Mouse (Mus musculus): ENCODE data around the gene Ptch1. TPM values are rescaled to one million over a fixed set of nuclear protein-coding genes. Genes with fewer than 3 reads are reported as not detected.

Ptch1 gene
- polyA plus RNA-seq, 1 experiment from 2014 or later = 79.8 TPM

DNA sequence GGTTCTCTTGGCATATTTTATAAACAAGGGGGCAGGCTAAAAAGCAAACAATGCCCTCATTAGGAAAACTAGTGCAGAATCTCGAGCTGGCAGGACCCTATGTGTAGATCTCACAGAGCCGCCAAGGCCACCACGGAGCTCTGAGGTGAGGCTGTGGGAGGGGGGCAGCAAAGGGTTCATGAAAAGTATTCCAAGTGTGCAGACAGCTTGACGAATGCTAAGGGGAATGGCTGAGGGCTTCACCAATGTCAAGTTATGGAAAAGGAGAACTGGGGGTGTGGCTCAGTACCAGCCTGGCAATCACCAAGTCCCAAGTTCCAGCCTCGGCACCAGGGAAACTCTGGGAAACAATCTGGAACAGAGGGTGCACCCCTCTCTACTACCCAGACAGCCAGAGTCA, 24.2 kb downstream of the Ptch1 start:
- Histone ChIP-seq H3K27ac (ENCODE audit: low read length) (peak overlapping the region; percentile 46; the same call in 1 of the 2 replicates), H3K9ac (replicated peaks; ENCODE audit: low read depth, low read length) (no peak overlapping the region), H3K4me2 (replicated peaks; ENCODE audit: low read depth, low read length) (peak overlapping the region; percentile 15; the same call in 1 of the 2 replicates), H3K36me3 (ENCODE audit: control insufficient read depth, insufficient read depth, low read length) (peaks cover 35% of the 10 kb centered on the region), H3K4me3 (ENCODE audit: low read depth, low read length) (no peak overlapping the region), H3K9me3 (ENCODE audit: control insufficient read depth, low read depth, low read length) (no peaks in the 10 kb centered on the region), H3K4me1 (ENCODE audit: control insufficient read depth, insufficient read depth, low read length) (peaks cover 59% of the 10 kb centered on the region), H3K27me3 (ENCODE audit: control insufficient read depth, insufficient read depth, low read length) (no peaks in the 10 kb centered on the region)
- 25% methylated on average over 5 of the region's 5 CpGs for WGBS
- ATAC-seq (ENCODE audit: insufficient number of reproducible peaks, insufficient read depth, low FRiP score, low read depth) = no peak

DNA sequence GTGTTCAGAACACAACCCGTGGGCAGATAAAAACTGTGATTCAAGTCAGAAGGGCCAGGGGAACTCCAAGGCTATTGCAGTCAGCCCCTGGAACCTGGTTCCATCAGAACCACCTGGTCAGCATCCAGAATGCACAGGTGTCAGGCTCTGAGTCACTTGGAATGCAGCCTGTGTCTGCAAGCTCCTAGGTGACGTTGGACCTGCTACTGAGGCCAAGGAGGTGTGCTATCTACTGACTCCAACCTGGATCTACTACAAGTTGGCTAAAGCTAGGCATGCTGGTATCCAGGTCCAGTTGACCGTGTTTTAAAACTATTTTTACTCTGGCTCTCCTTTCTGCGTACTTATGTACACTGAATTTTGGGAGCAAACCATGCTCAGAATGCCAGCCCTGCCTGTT, 24.8 kb downstream of the Ptch1 start:
- H3K4me2 ChIP-seq (replicated peaks; ENCODE audit: low read depth, low read length) = peak overlapping the region; percentile 8; the same call in 1 of the 2 replicates
- WGBS = 54% methylated on average over 4 of the region's 4 CpGs
- 0 out of 2 replicates have a peak overlapping the region, but pooled peaks have one; percentile 7 for H3K9ac ChIP-seq (replicated peaks; ENCODE audit: low read depth, low read length)
- peaks cover 37% of the 10 kb centered on the region for H3K36me3 ChIP-seq (ENCODE audit: control insufficient read depth, insufficient read depth, low read length)
- H3K9me3 ChIP-seq (ENCODE audit: control insufficient read depth, low read depth, low read length) = no peaks in the 10 kb centered on the region
- H3K27ac ChIP-seq (ENCODE audit: low read length) = peak overlapping the region; percentile 46; the same call in 1 of the 2 replicates
- H3K27me3 ChIP-seq (ENCODE audit: control insufficient read depth, insufficient read depth, low read length) = no peaks in the 10 kb centered on the region
- H3K4me3 ChIP-seq (ENCODE audit: low read depth, low read length) = no peak overlapping the region
- H3K4me1 ChIP-seq (ENCODE audit: control insufficient read depth, insufficient read depth, low read length) = peaks cover 53% of the 10 kb centered on the region
- no peak for ATAC-seq (ENCODE audit: insufficient number of reproducible peaks, insufficient read depth, low FRiP score, low read depth)

DNA sequence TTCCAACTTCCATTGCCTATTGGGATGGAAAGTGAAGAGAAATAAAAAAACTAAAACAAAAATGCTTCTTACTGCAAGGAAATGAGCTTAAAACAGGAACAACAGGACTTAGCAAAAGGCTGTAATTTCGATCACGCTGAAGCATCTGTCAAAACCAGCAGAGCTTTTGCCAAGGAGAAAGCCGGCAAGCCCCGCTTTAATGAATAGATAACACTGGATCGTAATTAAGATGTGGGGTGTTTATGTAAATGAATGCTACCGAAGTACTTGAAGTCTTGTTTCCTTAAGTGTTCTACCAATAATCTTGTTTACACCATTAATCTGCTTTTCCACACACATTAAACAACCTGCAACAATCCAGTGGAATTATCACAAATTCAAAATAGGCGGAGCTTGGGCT, 28.1 kb downstream of the Ptch1 start:
- Histone ChIP-seq H3K27ac (ENCODE audit: low read length) (no peak overlapping the region), H3K4me3 (ENCODE audit: low read depth, low read length) (no peak overlapping the region), H3K9me3 (ENCODE audit: control insufficient read depth, low read depth, low read length) (no peaks in the 10 kb centered on the region), H3K9ac (replicated peaks; ENCODE audit: low read depth, low read length) (no peak overlapping the region), H3K27me3 (ENCODE audit: control insufficient read depth, insufficient read depth, low read length) (no peaks in the 10 kb centered on the region), H3K36me3 (ENCODE audit: control insufficient read depth, insufficient read depth, low read length) (peaks cover 58% of the 10 kb centered on the region), H3K4me2 (replicated peaks; ENCODE audit: low read depth, low read length) (no peak overlapping the region), H3K4me1 (ENCODE audit: control insufficient read depth, insufficient read depth, low read length) (peaks cover 23% of the 10 kb centered on the region)
- ATAC-seq (ENCODE audit: insufficient number of reproducible peaks, insufficient read depth, low FRiP score, low read depth) = no peak
- WGBS = 61% methylated on average over 7 of the region's 7 CpGs

DNA sequence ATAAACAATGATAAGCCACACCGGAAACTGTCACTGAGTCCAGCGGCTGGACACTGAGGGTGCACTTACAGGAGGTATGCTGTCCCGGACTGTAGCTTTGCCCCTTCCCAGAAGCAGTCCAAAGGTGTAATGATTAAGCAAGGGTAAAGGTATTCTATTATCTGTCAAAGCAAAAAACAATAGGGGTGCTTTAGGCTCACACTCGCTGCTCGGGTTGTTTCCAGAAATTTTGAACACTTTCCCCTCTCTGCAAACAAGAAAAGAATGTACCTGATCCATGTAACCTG, 28.5 kb downstream of the Ptch1 start:
- Histone ChIP-seq H3K4me1 (ENCODE audit: control insufficient read depth, insufficient read depth, low read length) (peaks cover 20% of the 10 kb centered on the region), H3K4me2 (replicated peaks; ENCODE audit: low read depth, low read length) (no peak overlapping the region), H3K27me3 (ENCODE audit: control insufficient read depth, insufficient read depth, low read length) (no peaks in the 10 kb centered on the region), H3K36me3 (ENCODE audit: control insufficient read depth, insufficient read depth, low read length) (peaks cover 59% of the 10 kb centered on the region), H3K27ac (ENCODE audit: low read length) (no peak overlapping the region), H3K9me3 (ENCODE audit: control insufficient read depth, low read depth, low read length) (no peaks in the 10 kb centered on the region), H3K9ac (replicated peaks; ENCODE audit: low read depth, low read length) (no peak overlapping the region), H3K4me3 (ENCODE audit: low read depth, low read length) (no peak overlapping the region)
- 22% methylated on average over 5 of the region's 5 CpGs for WGBS
- ATAC-seq (ENCODE audit: insufficient number of reproducible peaks, insufficient read depth, low FRiP score, low read depth) = no peak

DNA sequence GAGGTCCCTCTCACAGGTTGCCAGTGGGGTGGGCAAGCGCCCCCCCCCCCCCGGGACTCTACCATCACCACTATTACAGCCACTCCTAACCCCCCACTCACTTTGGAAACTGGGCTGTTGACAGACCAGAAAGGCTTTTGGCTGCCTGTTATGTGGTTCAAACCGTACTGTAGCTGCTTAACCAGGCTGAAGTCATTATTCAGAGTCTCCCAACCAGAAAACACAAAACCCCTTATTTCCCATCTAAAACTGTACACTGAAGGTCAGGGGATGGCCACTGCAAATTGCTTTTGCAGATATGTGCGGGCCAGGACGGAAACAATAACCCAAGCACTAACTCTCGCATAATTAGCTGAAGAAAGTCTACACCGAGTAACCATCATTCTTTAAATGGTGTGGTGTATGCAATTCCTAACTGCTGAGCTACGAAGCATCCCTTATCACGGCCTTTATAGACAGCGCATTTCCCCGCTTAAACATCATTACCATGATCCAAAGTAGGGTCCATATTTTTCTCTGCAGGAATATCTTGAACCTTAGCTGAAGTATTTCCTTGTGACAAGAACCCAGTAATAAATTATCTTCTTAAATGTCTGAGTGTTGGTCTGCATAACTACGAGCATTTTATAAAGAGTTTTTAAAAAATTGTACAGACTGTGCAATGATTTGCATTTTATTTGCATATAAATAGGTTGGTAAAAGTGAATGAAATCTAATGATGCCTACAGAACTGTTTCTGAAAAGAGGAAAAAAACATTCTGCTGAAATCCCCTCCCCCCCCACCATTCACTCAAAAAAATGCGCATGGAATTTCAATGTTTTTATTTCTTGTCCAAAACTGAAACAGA, 29.1 kb downstream of the Ptch1 start:
- no peak overlapping the region for H3K9ac ChIP-seq (replicated peaks; ENCODE audit: low read depth, low read length)
- H3K27me3 ChIP-seq (ENCODE audit: control insufficient read depth, insufficient read depth, low read length) = no peaks in the 10 kb centered on the region
- H3K4me1 ChIP-seq (ENCODE audit: control insufficient read depth, insufficient read depth, low read length) = peaks cover 14% of the 10 kb centered on the region
- H3K9me3 ChIP-seq (ENCODE audit: control insufficient read depth, low read depth, low read length) = no peaks in the 10 kb centered on the region
- no peak overlapping the region for H3K4me2 ChIP-seq (replicated peaks; ENCODE audit: low read depth, low read length)
- WGBS = 69% methylated on average over 13 of the region's 13 CpGs
- no peak overlapping the region for H3K4me3 ChIP-seq (ENCODE audit: low read depth, low read length)
- peaks cover 64% of the 10 kb centered on the region for H3K36me3 ChIP-seq (ENCODE audit: control insufficient read depth, insufficient read depth, low read length)
- H3K27ac ChIP-seq (ENCODE audit: low read length) = no peak overlapping the region
- ATAC-seq (ENCODE audit: insufficient number of reproducible peaks, insufficient read depth, low FRiP score, low read depth) = no peak

DNA sequence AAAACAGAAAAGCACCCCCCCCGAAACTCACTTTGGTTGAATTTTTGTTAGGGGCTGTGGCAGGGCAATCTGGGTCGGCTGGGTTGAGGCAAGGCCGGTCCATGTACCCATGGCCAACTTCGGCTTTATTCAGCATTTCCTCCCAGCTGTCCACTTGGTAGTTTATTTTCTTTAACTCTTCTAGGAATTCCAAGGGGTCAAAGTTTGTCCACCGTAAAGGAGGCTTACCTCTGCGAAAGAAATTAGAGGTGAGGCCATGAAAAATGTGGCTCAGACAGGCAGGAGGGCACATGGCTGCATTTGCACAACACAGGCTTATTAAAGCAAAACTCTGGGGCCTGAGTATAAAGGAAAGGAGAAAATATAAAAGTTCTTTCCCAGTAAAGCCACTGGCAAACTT, 29.9 kb downstream of the Ptch1 start:
- H3K36me3 ChIP-seq (ENCODE audit: control insufficient read depth, insufficient read depth, low read length) = peaks cover 73% of the 10 kb centered on the region
- no peak overlapping the region for H3K4me2 ChIP-seq (replicated peaks; ENCODE audit: low read depth, low read length)
- 47% methylated on average over 6 of the region's 6 CpGs for WGBS
- H3K27ac ChIP-seq (ENCODE audit: low read length) = no peak overlapping the region
- H3K4me3 ChIP-seq (ENCODE audit: low read depth, low read length) = no peak overlapping the region
- H3K9ac ChIP-seq (replicated peaks; ENCODE audit: low read depth, low read length) = no peak overlapping the region
- no peak for ATAC-seq (ENCODE audit: insufficient number of reproducible peaks, insufficient read depth, low FRiP score, low read depth)
- no peaks in the 10 kb centered on the region for H3K27me3 ChIP-seq (ENCODE audit: control insufficient read depth, insufficient read depth, low read length)
- H3K4me1 ChIP-seq (ENCODE audit: control insufficient read depth, insufficient read depth, low read length) = peaks cover 5% of the 10 kb centered on the region; the same call in 1 of the 2 replicates
- H3K9me3 ChIP-seq (ENCODE audit: control insufficient read depth, low read depth, low read length) = no peaks in the 10 kb centered on the region

DNA sequence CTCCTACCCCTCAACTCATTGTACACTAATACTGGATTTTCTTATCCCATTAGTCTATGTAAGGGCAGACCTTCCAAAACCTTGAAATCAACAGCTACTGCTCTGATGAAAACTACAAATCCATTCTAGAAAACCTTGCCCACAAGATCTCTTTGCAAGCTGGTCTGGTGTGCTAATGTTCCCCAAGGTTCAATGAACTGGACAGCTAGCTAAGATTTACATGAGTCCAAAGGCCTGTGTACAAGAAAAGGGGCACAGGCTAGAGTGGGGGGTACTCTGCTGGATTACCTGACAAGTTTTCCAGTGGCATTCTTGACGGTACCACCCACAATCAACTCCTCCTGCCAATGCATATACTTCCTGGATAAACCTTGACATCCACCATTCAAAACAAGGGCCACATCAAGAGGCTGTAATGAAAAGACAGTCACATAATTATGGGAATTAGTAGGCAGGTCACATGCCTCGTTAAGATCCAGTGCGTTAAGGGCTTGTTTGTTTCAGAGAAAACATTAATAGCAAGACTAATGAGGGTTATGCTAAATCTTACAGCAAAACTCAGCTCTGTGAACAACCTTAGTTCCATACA, 30.5 kb downstream of the Ptch1 start:
- no peak for ATAC-seq (ENCODE audit: insufficient number of reproducible peaks, insufficient read depth, low FRiP score, low read depth)

DNA sequence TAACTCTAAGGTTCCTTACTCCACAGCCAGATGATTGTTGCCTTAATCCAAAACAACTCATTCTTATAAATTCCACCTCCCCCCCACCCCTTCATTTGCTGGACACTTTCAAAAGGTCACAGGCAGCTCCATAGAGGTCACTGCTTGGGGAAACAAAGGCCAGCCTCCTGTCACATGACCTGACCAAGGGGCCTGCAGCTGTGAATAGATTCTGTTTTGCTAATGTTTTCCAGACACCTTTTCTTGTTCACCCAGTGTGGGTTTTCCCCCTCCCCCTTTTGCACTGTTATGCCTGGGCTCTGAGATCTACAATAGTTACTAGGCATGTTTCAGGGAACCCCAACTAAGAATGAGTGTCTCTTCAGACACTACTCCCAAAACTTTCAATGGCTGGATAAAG, 31.9 kb downstream of the Ptch1 start:
- Histone ChIP-seq H3K4me3 (ENCODE audit: low read depth, low read length) (no peak overlapping the region), H3K27me3 (ENCODE audit: control insufficient read depth, insufficient read depth, low read length) (no peaks in the 10 kb centered on the region), H3K36me3 (ENCODE audit: control insufficient read depth, insufficient read depth, low read length) (peaks cover 83% of the 10 kb centered on the region), H3K9ac (replicated peaks; ENCODE audit: low read depth, low read length) (no peak overlapping the region), H3K4me1 (ENCODE audit: control insufficient read depth, insufficient read depth, low read length) (0 out of 2 replicates have a peak, but pooled peaks cover 4% of the 10 kb centered on the region), H3K27ac (ENCODE audit: low read length) (no peak overlapping the region; the same call in 1 of the 2 replicates), H3K4me2 (replicated peaks; ENCODE audit: low read depth, low read length) (no peak overlapping the region), H3K9me3 (ENCODE audit: control insufficient read depth, low read depth, low read length) (no peaks in the 10 kb centered on the region)
- ATAC-seq (ENCODE audit: insufficient number of reproducible peaks, insufficient read depth, low FRiP score, low read depth) = no peak

More for the DNA sequence above, 30.5 kb downstream of the Ptch1 start:
- Histone ChIP-seq H3K27ac (ENCODE audit: low read length) (no peak overlapping the region), H3K9ac (replicated peaks; ENCODE audit: low read depth, low read length) (no peak overlapping the region), H3K36me3 (ENCODE audit: control insufficient read depth, insufficient read depth, low read length) (peaks cover 78% of the 10 kb centered on the region), H3K4me3 (ENCODE audit: low read depth, low read length) (no peak overlapping the region), H3K4me1 (ENCODE audit: control insufficient read depth, insufficient read depth, low read length) (0 out of 2 replicates have a peak, but pooled peaks cover 4% of the 10 kb centered on the region), H3K9me3 (ENCODE audit: control insufficient read depth, low read depth, low read length) (no peaks in the 10 kb centered on the region), H3K4me2 (replicated peaks; ENCODE audit: low read depth, low read length) (no peak overlapping the region), H3K27me3 (ENCODE audit: control insufficient read depth, insufficient read depth, low read length) (no peaks in the 10 kb centered on the region)
- WGBS = 80% methylated on average over 3 of the region's 3 CpGs
